Mouse (Mus musculus) lung, postnatal 0 days (tissue): Measurements from ENCODE around the gene Cul7.

Source experiments
- CTCF ChIP-seq: IDR thresholded peaks from 2 replicates; pipeline ENCODE4 v1.5.1; 2016; ENCODE audit warnings: antibody characterized with exemption, mild to moderate bottlenecking
- EP300 ChIP-seq: IDR thresholded peaks from 2 replicates; pipeline ENCODE4 v1.6.1; 2016; ENCODE audit warnings: antibody characterized with exemption, mild to moderate bottlenecking, control low read depth

GRCm38 (mm10) chr17:46667712-46668111, 17.6 kb downstream of the Cul7 start:
- TF ChIP-seq EP300 (no peak), CTCF (no peak)
